Mouse (Mus musculus) cortical plate, adult 2 months (tissue): ENCODE results near the gene Sgpp1.

Experiments
- CTCF ChIP-seq: fragments of 200-500 bp; IDR thresholded peaks from 2 replicates; pipeline ENCODE4 v1.5.1; 2011; ENCODE audit warnings: mild to moderate bottlenecking, control low read depth, low read length; ENCODE audit not compliant: insufficient read depth; ENCODE audit errors: extremely low read depth
- POLR2A ChIP-seq: fragments of 200-500 bp; IDR thresholded peaks from 2 replicates; pipeline ENCODE4 v1.6.1; 2011; ENCODE audit warnings: mild to moderate bottlenecking, low read length, control low read depth; ENCODE audit not compliant: insufficient read depth; ENCODE audit errors: extremely low read depth

DNA sequence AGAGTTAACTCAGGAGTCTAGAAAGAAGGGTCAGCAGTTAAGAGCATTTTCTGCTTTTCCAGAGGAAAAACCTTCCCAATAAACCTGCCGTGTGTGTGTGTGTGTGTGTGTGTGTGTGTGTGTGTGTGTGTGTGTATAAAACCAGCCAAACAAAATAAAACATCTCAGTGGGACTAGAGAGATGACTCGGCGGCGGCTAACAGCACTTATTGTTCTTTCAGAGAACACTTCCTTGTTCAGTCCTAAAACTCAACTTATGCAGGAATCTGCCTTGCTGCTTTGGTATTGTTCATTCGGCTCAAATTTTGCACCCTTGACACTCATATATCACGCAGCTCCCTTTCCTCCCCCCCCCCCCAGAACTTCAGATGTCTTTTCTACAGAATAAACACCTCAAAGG, 30.9 kb upstream of the Sgpp1 start:
- TF ChIP-seq CTCF = no peak
- no peak for TF ChIP-seq POLR2A
